Mouse (Mus musculus) small intestine, adult 2 months (tissue): ENCODE measurements around the gene Rab6b. TPM values are rescaled to one million over a fixed set of nuclear protein-coding genes. Genes with fewer than 3 reads are reported as not detected.

ENCODE experiments used
- H3K27ac ChIP-seq: fragments of 200-500 bp; 2 replicates; pipeline ENCODE4 v1.5.1; 2012; ENCODE audit warnings: low read depth, low read length, control low read depth, inconsistent platforms; ENCODE audit not compliant: insufficient read depth
- H3K27me3 ChIP-seq: fragments of 200-500 bp; 2 replicates; pipeline ENCODE4 v1.6.1; 2012; ENCODE audit warnings: mild to moderate bottlenecking, moderate library complexity, low read length, inconsistent platforms; ENCODE audit not compliant: control insufficient read depth, insufficient read depth
- H3K36me3 ChIP-seq: fragments of 200-500 bp; 2 replicates; pipeline ENCODE4 v1.6.1; 2012; ENCODE audit warnings: mild to moderate bottlenecking, low read length, control low read depth, inconsistent platforms; ENCODE audit not compliant: control insufficient read depth, insufficient read depth
- H3K4me1 ChIP-seq: fragments of 200-500 bp; 2 replicates; pipeline ENCODE4 v1.6.1; 2012; ENCODE audit warnings: low read length, inconsistent platforms, mixed read lengths; ENCODE audit not compliant: control insufficient read depth, insufficient read depth, insufficient read length
- H3K4me3 ChIP-seq: fragments of 200-500 bp; 2 replicates; pipeline ENCODE4 v1.5.1; 2012; ENCODE audit warnings: low read depth, mild to moderate bottlenecking, control low read depth, inconsistent platforms, low read length, moderate library complexity
- CTCF ChIP-seq: fragments of 200-500 bp; IDR thresholded peaks from 2 replicates; pipeline ENCODE4 v1.5.1; 2012; ENCODE audit warnings: low read depth, mild to moderate bottlenecking, control low read depth, inconsistent platforms, low read length, moderate library complexity, mixed read lengths; ENCODE audit not compliant: insufficient replicate concordance, insufficient read length; ENCODE audit errors: extremely low read depth
- POLR2A ChIP-seq: fragments of 200-500 bp; IDR thresholded peaks from 2 replicates; pipeline ENCODE4 v1.6.1; 2012; ENCODE audit warnings: low read depth, mild to moderate bottlenecking, control low read depth, inconsistent platforms, low read length, moderate library complexity
- WGBS: fragments of 180-500 bp; shearing (Covaris S2); methylation state at CpG from one replicate; pipeline ENCODE4 v1.1.7; 2018; 5-methylcytosine and 5-hydroxymethylcytosine counted together
- polyA plus RNA-seq: library from polyadenylated mRNA; depleted of rRNA; stranded (reverse); fragments of >200 nt; gene quantifications from 2 replicates; pipeline ENCODE4 v1.2.3, GENCODE M21; 2012

The Rab6b gene
- polyA plus RNA-seq, 1 experiment, result 11.6 TPM

- TF ChIP-seq CTCF, result no peak
- no peak for TF ChIP-seq POLR2A
- Histone ChIP-seq H3K4me3 (no peak overlapping the region), H3K27me3 (no peaks in the 10 kb centered on the region), H3K4me1 (no peaks in the 10 kb centered on the region), H3K36me3 (no peaks in the 10 kb centered on the region), H3K27ac (no peak overlapping the region)
- 79% methylated on average over 15 of the region's 15 CpGs for WGBS
Observed at GRCm38 (mm10) chr9:103163806-103164205, 52.2 kb downstream of the Rab6b start.

GRCm38 (mm10) chr9:103168046-103168445, 56.5 kb downstream of the Rab6b start:
- WGBS, result 40% methylated on average over 6 of the region's 6 CpGs
- Histone ChIP-seq H3K27me3 (no peaks in the 10 kb centered on the region), H3K4me1 (peaks cover 2% of the 10 kb centered on the region; the same call in 1 of the 2 replicates), H3K36me3 (no peaks in the 10 kb centered on the region), H3K4me3 (no peak overlapping the region), H3K27ac (no peak overlapping the region)
- TF ChIP-seq POLR2A (no peak), CTCF (no peak)

- Histone ChIP-seq H3K4me1 (peaks cover 2% of the 10 kb centered on the region; the same call in 1 of the 2 replicates), H3K27ac (no peak overlapping the region), H3K4me3 (no peak overlapping the region), H3K27me3 (no peaks in the 10 kb centered on the region), H3K36me3 (no peaks in the 10 kb centered on the region)
- no peak for TF ChIP-seq CTCF
- TF ChIP-seq POLR2A, result no peak
- 79% methylated on average over 7 of the region's 7 CpGs for WGBS
Observed at GRCm38 (mm10) chr9:103168771-103169170, 57.2 kb downstream of the Rab6b start.

- H3K36me3 ChIP-seq, result no peaks in the 10 kb centered on the region
- H3K4me1 ChIP-seq, result peaks cover 2% of the 10 kb centered on the region; the same call in 1 of the 2 replicates
- H3K4me3 ChIP-seq, result no peak overlapping the region
- WGBS, result 44% methylated on average over 6 of the region's 6 CpGs
- H3K27me3 ChIP-seq, result no peaks in the 10 kb centered on the region
- H3K27ac ChIP-seq, result no peak overlapping the region
- TF ChIP-seq CTCF (peak; percentile 32; the same call in 1 of the 2 replicates), POLR2A (no peak)
Observed at GRCm38 (mm10) chr9:103174771-103175519, 63.4 kb downstream of the Rab6b start.

- H3K27ac ChIP-seq, result no peak overlapping the region
- 98% methylated on average over 7 of the region's 7 CpGs for WGBS
- TF ChIP-seq CTCF (no peak), POLR2A (no peak)
- H3K36me3 ChIP-seq, result no peaks in the 10 kb centered on the region
- peaks cover 2% of the 10 kb centered on the region; the same call in 1 of the 2 replicates for H3K4me1 ChIP-seq
- no peaks in the 10 kb centered on the region for H3K27me3 ChIP-seq
- no peak overlapping the region for H3K4me3 ChIP-seq
Observed at GRCm38 (mm10) chr9:103175692-103176091, 64.1 kb downstream of the Rab6b start.

GRCm38 (mm10) chr9:103180303-103180702, 68.7 kb downstream of the Rab6b start:
- Histone ChIP-seq H3K27ac (no peak overlapping the region), H3K4me1 (no peaks in the 10 kb centered on the region; the same call in 1 of the 2 replicates), H3K4me3 (no peak overlapping the region), H3K36me3 (no peaks in the 10 kb centered on the region), H3K27me3 (no peaks in the 10 kb centered on the region)
- WGBS, result 24% methylated on average over 3 of the region's 3 CpGs
- TF ChIP-seq POLR2A, result no peak
- TF ChIP-seq CTCF, result no peak

GRCm38 (mm10) chr9:103180807-103181565, 69.4 kb downstream of the Rab6b start:
- Histone ChIP-seq H3K27me3 (no peaks in the 10 kb centered on the region), H3K27ac (no peak overlapping the region), H3K4me1 (no peaks in the 10 kb centered on the region; the same call in 1 of the 2 replicates), H3K4me3 (peak overlapping the region; percentile 55), H3K36me3 (no peaks in the 10 kb centered on the region)
- TF ChIP-seq POLR2A (0 out of 2 replicates have a peak, but pooled peaks have one; percentile 30), CTCF (no peak)
- WGBS, result 5% methylated on average over 20 of the region's 20 CpGs
